Mouse (Mus musculus): ENCODE results near the gene Apba2.

The Apba2 gene

DNA sequence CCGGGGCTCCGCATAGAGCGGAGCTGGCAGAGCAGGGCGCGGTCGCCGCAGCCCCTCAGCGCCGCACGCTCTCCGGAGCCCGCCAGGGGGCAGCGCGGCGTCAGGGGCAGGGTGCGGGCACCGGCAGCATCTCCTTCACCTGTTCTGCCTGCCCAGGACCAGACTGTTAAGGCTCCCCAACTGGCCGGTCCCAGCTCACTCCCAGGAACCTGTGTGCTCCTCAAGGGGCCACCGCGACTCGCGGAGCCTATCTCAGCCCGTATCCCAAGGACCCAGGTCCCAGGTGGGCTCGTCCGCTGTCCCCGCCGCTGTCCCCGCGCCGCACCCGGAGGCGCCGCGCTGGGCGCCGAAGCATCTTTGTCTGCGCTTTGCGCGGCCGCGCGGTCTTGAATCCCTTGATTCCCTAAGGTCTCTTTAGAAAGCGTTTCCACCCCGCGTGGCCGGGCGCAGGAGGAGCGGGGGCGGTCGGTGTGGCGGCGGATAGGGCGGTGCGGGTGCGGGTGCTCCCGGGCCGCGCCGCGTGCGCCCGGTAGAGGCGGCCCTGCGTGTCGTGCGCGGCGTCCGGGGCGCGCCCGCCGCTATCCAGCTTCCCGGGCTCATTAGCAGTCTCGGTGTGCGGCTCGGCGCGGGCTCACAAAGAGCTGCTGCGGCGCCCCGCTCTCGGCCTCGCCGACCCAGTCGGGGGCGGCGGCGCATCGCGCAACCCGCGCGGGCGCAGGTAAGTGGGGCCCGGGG is at the start of gene Apba2:
Gene Apba2, plus strand, starts transcription at position 171 of the 735 bp plus-strand sequence.
- peak in 1 of 2 experiments; percentile 14 for DNase-seq (ENCODE audit: low spot score in 2 of 2)

DNA sequence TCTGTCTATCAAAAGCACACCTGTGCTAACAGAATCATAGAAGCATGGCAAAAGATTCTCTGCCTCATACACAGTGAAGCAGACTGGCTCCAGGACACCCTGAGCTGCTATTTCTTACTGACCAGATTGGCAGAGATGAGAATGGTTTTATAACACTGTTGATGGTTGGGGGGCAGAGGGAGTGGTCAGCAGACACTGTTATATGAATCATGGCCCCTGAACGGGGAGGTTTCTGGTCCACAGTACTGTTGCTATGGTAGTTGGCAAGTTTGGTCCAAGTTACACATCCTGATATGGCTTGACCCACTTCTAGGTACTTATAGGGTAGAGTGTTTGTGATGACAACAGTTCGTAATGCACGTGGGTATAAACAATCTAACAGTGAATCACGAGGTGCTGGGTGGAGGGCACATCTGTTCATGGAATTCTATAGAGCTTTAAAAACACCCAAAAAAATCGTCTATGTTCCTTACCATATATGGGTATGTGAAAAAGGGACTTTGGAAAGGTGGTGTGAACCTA is 49.6 kb upstream of the Apba2 start:
- DNase-seq (ENCODE audit: low spot score in 2 of 2) = no peak

DNA sequence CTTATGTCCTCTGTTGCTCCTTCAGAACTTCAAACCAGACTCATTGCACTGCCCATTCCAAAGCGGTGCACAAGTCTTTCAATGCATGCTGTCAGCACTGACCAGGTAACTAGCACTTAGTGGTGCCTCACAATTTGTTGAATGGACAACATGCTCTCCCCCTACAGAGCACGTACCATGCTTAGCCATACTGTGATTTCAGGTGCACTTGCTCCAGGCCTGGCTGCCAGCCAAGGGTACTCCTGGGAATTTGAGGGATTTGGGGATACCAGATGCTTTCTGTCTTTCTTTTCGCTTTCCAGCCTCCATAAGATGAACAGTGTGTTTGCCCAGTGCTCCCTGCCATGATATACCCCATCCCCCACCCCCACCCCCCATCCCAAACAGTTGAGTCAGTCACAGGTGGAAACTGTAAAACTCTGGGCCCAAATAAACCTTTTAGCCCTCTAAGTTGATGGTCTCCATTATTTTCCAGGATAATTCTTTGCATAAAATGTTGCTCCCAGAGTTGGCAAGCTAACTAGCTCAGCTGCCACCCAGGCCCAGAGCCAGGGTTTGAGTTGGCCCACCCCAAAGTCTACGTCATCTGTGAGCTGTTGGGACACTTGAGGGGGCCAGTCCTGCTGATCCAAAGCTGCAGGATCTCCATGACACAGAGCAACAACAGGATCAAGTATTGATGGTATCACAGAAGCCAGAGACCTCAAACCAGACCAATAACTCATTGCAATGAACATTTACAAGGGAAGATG is 48.9 kb upstream of the Apba2 start:
- DNase-seq (ENCODE audit: low spot score in 2 of 2) = no peak

DNA sequence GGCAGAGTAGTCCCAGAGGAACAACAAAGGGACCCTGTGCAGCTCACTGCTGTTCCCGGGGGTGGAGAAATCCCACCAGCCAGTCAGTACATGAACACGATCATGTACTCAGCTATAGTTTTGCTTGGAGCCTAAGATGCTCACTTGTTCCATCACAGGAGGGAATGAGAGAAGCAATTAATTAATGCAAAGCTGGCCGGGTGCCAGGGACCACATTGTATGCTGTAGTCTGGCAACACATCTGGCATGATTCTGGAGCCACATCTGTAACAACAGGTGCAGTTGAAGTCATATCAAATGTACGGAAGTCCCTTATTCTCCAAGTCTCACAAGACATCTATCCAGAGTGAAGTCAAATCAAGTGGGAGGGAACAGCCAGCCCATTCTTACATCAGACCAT is 45.3 kb upstream of the Apba2 start:
- DNase-seq (ENCODE audit: low spot score in 2 of 2) = no peak

DNA sequence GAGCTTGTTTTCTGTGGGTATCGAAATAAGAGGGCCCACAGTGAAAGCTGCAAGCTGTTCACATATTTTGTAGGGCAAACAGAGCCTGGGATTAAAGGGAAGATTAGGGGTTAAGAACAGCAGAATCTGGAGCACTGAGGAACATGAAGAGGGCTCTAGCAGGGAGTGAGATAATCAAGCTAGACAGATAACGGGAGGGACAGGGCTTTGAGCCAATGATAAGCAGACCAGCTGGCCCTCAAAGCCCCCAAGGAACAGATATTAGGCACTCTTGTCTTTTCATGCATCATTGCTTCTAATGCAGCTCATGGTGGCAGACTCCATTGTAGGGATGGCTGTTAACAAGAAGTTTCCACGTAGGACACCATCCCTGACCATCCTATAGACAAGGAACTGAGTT is 44.8 kb upstream of the Apba2 start:
- no peak for DNase-seq (ENCODE audit: low spot score in 2 of 2)

DNA sequence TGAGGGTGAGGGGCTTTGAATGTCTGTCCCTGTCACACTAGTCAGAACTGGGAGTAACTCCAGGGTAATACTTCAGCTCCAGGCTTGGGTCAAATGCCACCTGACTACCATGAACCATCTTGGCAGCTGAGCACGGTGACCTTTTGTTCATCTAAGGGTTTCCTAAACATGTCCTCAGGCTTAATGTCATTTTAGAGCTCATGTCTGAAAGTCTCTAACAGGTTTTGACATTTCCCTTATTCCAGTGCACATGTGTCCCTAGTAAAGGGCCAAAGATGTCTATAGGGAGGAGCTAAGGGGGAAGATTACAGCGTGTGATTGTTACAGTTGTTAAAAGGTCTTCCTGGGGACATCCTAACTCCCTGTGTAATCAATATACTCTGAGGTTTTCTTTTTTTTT is 43.7 kb upstream of the Apba2 start:
- DNase-seq (ENCODE audit: low spot score in 2 of 2) = no peak

DNA sequence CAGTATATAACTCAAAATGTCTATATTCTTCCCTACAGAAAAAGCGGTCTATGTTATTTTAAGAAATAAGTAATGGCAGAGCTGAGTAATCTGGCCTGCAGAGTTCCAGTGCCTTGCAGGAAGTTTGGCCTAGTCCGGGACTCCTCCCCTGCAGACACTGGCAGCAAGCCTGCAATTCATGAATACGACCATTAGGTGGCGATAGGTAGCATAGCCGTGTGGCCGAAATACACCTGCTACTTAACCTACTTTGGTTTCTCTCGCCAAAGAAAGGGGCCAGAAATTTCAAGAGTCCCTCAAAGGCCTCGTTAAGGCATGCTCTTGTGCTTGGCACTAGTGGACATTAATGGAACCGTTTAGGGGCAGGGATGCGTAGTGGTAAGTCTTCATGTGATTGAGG is 4.1 kb upstream of the Apba2 start:
- peak in 1 of 2 experiments; percentile 14 for DNase-seq (ENCODE audit: low spot score in 2 of 2)

DNA sequence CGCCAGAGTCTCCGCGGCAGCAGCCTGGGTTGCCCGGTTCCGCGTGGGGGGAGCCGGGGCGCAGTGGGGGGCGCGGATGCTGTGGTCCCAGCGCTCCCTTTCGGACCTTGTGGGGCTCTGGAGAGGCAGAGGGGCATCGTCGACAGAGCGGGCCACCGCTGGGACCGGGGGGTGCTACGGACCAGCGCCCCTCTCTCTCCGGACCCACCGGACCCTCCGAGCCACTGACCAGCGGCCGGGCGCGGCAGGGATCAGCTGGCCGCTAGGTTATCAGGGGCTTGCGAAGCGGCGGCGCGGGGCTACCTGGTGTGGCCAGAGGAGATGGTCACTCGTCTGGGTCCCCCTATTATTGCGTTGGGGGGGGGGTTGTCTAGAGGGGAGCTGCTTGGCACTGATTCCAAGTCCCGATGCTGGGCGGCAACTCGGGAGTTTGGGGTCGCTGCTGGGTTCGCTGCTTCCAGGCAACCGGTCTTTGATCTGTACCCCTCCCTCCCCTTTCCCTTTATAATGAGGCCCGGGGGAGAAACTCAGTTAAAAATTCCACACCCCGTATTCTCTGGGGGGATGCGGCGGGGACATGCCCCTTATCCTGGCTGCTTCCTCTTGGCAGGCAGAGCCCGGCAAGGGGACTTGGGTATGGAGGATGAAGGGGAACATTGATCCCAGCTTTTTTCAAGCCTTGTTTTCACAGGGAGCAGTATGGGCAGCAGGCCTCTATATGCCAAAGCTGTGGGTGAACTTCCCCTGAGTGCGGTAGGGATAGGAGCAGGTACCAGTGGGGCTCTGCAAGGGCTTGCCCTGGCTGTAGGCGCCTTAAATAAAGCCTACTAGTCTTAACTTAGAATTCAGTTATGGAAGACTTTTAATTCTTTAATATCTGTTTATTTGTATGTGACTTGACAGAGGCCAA is 1.0 kb downstream of the Apba2 start:
- peak in 1 of 2 experiments; percentile 10 for DNase-seq (ENCODE audit: low spot score in 2 of 2)

DNA sequence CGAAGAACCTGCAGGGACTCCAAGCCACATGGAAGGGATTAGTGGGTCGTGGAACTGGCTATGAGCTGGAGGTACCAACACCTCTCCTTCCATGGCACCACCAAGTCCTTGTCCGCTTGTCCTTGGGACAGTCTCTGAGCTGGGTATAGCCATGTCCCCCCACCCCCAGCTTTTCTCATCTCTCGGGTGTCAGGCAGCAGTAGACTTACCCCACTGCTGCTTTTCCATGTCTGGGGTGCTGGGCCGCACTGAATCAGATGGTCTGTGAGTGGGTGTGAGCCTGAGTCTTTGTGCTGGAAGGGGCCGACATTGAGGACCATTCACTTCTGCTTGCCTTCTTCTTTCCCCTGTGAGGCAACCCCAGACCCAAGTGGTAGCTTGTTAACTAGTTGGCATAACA is 2.1 kb downstream of the Apba2 start:
- peak in 1 of 2 experiments; percentile 5 for DNase-seq (ENCODE audit: low spot score in 2 of 2)

DNA sequence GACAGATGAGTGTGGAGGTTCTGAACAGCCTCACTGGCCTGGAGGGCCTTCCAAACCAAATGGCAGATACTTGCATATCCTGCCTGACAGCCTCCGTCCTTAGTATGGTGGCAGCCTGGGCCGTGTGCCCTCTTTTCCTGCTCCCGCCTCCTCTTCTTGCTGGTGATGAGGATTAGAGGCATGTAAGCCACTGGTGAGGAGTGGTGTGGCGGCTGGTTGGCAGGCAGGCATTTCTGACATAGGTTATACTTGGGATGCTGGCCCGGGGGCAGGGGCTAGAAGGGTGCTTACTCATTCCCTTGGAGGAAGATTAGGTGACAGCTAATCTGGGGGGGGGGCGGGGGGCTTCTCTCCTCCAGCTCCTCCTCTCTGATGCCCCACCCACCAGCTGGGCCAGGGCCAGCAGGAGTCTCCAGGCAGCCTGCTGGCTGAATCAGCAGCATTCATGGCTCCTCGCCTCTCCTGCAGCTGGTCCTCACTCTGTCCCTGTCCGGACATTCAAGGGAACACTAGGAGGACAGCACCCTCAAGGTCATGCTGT is 3.3 kb downstream of the Apba2 start:
- peak in 1 of 2 experiments; percentile 6 for DNase-seq (ENCODE audit: low spot score in 2 of 2)

DNA sequence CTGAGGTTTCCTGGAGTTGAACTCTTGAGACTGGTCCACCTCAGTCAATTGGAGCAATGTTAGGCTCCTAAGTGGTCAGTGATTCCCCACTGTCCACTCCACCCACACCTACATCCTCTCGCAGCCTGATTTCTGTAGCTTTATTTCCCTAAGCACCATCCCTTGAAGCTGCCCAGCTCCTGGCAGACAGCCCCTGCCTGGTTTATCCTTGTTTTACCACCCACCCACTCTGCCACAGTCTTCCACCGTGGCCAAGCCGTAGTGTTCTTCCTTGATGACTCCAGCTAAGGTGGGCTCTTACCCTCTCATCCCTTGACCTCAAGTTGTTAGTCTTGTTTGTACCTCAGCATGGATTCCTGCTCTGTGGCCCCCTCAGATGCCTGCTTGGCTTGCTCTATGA is 4.1 kb downstream of the Apba2 start:
- DNase-seq (ENCODE audit: low spot score in 2 of 2) = no peak

DNA sequence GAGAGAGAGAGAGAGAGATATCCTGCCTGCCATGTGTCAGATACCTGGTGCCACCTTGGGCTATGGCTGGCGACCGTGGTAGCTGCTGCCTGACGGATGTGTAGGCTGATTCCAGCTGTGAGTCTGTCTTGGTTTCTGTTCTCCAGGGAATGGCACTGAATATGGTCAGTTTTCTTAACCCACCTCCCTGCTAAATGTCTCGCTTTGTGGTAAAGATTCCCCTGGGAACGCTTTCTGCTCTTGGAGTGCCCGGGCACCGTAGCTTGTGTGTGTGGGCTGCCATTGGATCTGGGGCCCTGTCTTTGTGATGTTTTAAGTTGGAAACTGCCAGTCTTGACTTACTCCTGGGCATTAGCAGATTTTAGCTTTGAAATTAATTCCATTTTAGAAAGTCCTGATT is 7.3 kb downstream of the Apba2 start:
- peak in 1 of 2 experiments; percentile 3 for DNase-seq (ENCODE audit: low spot score in 2 of 2)

DNA sequence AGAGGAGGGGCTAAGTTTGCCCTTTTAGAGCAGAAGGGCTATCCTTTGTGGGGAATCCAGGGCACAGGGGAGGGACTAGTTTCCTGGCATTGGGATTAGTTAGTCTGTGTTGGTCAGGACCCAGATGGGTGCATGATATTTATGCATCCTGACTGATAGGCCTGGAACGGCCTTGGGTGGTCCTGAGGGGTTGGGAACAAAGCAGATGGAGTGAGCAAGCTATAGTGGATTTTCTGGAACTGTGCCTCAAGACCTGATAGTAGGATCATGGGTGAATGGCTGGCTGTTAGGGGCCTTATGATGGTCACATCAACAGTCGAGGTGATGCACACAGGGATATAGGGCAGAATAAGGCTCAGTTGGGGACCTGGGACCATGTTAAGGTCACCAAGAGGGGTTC is 8.4 kb downstream of the Apba2 start:
- peak in 1 of 2 experiments; percentile 7 for DNase-seq (ENCODE audit: low spot score in 2 of 2)

DNA sequence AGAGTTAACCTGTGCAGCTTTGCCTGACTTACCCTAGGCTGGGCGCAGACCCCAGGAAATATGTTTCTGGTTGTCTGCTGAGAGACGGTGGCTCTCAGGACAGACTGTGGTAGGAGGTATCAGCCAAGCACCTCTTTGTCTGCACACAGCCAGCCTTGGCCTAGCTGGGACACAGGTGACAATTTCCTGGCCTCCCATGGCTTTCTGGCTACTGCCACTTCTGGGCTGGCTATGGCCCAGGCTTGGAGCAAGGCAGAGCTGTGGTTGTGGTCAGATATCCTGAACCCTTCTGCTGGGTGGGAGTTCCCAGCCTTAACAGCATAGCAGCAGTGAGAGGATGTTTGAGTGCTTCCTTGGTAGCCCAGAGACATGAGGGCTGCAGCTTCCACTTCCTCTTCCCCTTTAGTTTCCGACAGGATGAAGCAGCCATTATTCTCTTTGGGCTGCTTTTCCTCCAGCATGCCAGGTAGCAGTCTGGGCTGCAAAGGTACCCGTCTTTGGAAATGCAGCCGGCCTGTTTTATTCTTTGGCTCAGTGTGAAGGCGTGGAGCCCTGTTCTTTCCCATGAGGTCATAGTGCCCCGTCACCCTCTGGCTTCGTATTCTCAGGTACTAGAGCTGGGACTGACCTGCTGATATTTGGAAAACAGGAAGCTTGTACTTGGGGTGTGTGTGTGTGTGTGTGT is 9.2 kb downstream of the Apba2 start:
- peak in 1 of 2 experiments; percentile 3 for DNase-seq (ENCODE audit: low spot score in 2 of 2)

DNA sequence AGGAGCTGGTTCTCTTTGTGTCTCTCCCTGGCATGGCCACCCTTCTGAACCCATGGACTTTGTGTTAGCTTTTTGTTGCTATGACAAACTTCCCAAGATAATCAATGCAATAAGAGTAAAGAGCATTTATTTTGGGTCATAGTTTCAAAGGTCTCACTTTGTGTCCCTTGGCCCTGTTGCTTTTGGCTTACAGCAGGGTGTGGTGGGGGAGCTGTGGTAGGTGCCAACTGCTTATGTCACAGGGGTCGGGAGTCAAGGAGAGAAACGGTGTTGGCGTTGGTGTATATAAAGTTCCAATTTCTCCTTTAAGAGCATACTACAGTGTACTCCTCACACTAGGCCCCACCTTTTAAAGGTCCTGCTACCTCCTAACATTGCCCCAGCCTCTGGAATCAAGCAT is 12.1 kb downstream of the Apba2 start:
- peak in 1 of 2 experiments; percentile 1 for DNase-seq (ENCODE audit: low spot score in 2 of 2)

DNA sequence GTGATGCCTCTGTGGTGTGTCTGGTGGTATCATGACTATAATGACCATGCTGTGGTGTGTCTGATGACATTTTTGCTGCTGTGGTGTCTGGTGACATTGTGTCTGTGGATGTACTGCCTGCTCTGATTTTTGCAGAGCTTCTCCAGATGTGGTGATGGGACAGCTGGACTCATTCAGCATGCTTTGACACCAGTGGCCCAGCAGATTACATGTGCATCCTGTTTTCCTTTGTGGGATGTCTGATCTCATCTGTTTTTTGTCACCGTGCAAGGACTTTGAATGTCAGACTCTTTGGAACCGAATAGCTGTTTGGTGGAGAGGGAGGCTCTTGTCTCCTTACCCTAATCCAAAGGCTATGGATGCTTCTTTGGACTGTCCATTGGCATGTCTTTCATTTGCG is 13.8 kb downstream of the Apba2 start:
- no peak for DNase-seq (ENCODE audit: low spot score in 2 of 2)

DNA sequence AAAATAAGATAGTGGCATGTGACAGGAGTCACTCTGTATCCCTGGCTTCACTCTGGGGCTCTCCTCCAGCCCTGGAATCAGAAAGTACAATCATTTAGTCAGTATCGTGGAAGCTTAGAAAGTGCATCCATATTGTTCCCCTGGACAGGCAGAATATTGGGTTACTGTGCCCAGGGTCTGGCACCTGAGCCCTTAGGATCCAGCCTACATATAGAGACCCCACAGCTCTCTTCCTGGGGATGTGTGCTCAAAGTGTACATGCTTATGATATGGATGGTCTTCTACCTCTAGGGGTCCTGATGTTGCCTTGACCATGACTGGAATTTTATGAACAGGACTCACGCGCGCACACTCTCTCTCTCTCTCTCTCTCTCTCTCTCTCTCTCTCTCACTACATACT is 14.4 kb downstream of the Apba2 start:
- DNase-seq (ENCODE audit: low spot score in 2 of 2) = no peak

DNA sequence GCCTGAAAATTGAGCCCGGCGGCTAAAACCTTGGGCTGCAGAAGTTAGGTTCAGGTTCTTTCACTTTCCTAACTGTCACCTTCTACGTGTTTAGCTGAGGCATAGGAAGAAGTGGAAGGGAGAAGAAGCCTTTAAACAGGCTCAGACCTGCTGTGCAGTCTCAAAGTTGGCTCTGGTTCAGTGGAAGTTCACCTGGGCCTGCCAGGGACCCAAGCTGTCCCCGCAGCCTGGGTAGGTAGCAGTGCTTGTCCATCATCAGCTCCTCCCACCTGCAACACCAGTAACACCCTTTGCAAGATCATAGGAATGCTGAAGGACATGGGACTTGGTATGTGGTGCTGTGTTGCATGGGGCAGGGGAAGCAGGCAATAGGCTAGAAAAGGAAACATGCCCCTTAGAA is 17.6 kb downstream of the Apba2 start:
- DNase-seq (ENCODE audit: low spot score in 2 of 2) = no peak

DNA sequence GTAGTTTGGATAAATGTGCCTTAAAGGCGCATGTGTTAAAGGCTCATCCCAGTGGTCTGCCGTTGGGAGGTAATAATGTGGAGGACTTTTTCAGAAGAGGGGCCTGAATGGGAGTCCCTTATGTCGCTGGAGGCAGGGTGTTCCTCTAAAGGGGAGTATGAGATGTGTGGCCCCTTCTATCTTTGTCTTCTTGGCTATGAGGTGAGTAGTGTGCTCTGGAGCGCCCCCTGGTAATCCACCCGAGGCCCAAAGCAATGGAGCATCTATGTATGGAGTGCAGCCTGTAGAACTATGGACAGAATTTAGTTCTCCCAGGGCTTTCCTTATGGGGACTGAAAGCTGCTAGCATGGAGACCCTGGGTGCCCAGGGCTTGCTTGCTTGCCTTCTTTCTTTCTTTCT is 18.0 kb downstream of the Apba2 start:
- no peak for DNase-seq (ENCODE audit: low spot score in 2 of 2)

DNA sequence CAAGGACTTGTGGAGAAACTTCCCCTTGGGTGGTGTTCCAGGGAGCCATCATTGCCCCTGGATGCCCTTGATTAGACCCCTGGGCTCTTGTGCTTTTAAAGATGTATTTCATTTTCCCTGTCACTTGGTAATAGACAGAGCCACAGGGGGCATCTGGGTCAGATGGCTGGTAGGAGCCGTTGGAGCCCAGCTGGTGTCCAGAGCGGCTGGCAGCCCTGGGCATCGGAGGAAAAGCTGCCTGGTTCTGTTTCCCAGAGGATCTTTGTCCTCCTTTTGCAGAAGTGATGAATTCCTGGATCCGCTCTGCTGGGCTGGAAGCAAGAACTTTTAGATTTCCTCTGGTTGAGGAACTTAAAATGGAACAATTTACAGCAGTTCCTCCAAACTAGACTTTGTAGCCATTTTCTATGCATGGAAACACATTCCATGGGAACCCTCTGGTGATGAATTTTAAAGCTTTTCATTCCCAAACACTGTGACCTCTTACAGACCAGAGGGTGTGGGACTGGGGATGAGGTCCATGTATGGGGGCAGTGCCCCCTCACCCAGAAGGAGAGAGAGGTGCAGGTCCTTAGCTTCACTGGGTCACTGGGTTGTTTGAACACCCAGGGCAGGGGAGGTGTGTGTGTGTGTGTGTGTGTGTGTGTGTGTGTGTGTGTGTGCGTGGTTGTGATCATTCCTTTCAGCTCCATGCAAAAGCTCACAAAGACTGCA is 20.3 kb downstream of the Apba2 start:
- DNase-seq (ENCODE audit: low spot score in 2 of 2) = no peak

DNA sequence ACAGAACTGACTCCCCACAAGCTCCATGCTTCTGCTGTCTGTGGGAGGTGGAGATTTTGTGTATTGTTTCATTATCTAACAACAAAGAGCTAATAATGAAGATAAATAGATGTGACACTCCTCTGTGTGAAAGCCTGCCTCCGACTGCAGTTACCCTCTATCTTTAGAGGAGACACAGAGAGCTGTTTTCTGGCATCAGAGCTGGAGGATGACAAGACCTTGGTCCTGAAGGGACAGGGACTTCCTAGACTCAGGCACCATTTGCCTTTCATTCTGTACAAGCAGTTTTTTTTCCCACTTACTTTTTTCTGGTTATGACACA is 20.9 kb downstream of the Apba2 start:
- DNase-seq (ENCODE audit: low spot score in 2 of 2) = no peak
